Mouse (Mus musculus) ES-E14 (cell line): Measurements from ENCODE around the gene Hormad2.

Experiments used
- MAFK ChIP-seq: IDR thresholded peaks from 2 replicates; pipeline ENCODE4 v1.6.1; 2014; ENCODE audit warnings: mild to moderate bottlenecking, low read depth, low read length, inconsistent platforms; ENCODE audit not compliant: insufficient read depth
- ZC3H11A ChIP-seq: IDR thresholded peaks from 2 replicates; pipeline ENCODE4 v1.6.1; 2012; ENCODE audit warnings: low read depth, mild to moderate bottlenecking, inconsistent platforms, low read length, borderline replicate concordance
- ZNF384 ChIP-seq: IDR thresholded peaks from 2 replicates; pipeline ENCODE4 v1.6.1; 2012; ENCODE audit warnings: low read depth, low read length, inconsistent platforms

DNA sequence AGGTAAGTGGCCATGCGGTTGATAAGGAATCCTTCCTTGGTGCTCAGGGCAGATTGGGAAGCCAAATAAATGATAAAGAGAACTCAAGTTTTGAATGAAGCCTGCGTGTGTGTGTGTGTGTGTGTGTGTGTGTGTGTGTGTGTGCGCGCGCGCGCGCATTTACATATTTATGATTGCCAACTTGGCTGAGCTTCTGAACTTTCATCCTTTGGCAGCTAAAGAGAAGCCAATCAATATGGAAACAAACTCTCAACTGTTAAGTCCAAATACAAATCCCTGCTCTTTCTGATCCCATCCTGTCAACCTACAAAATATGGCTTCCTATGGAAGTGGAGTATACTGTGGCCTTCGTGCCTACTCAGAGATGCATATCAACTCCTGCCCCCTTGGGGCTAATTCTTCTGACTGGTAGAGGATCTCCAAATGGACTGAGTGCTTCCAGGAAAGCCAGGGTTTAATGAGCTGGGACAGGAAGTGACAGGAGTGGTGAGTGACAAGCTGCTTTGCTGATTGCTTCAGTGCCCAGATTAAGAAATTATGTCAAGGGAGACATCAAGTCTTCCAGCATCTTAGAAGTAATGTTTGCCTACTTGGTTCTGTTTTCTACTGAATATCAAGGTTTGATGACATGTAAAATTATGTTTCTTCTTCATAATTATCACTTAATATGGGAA lies 5.4 kb upstream of the Hormad2 start:
- TF ChIP-seq ZC3H11A (no peak), MAFK (no peak), ZNF384 (no peak)
